Mouse (Mus musculus) lung, embryonic 16.5 days (tissue): ENCODE data around the gene Tgif1. TPM values are rescaled to one million over a fixed set of nuclear protein-coding genes. Genes with fewer than 3 reads are reported as not detected.
"Not testable (repeated sequence)": the region's sequence is repeated elsewhere in the genome, so short reads cannot be mapped to it uniquely, and the experiment has no call there.

Experiments used
- ATAC-seq: fragments of 200-750 bp; cut with Nextera tagmentation; 2 replicates; pipeline ENCODE4 v1.8.0; 2017; ENCODE audit warnings: low read depth, mild to moderate bottlenecking, moderate library complexity
- H3K27ac ChIP-seq: fragments of 300-500 bp; sonication (generic); 2 replicates; pipeline ENCODE4 v1.5.1; 2014; ENCODE audit warnings: mild to moderate bottlenecking, control low read depth, low read length
- H3K27me3 ChIP-seq: fragments of 300-500 bp; sonication (generic); 2 replicates; pipeline ENCODE4 v1.6.1; 2014; ENCODE audit warnings: low read depth, low read length, mixed read lengths; ENCODE audit not compliant: control insufficient read depth, insufficient read depth
- H3K36me3 ChIP-seq: fragments of 300-500 bp; sonication (generic); 2 replicates; pipeline ENCODE4 v1.6.1; 2014; ENCODE audit warnings: low read length; ENCODE audit not compliant: control insufficient read depth, insufficient read depth
- H3K4me1 ChIP-seq: fragments of 300-500 bp; sonication (generic); replicated peaks from 2 replicates; pipeline ENCODE4 v1.6.1; 2014; ENCODE audit warnings: low read length, mixed read lengths; ENCODE audit not compliant: control insufficient read depth, insufficient read depth
- H3K4me2 ChIP-seq: fragments of 300-500 bp; sonication (generic); 2 replicates; pipeline ENCODE4 v1.6.1; 2014; ENCODE audit warnings: low read depth, low read length, control low read depth
- H3K4me3 ChIP-seq: fragments of 300-500 bp; sonication (generic); 2 replicates; pipeline ENCODE4 v1.5.1; 2014; ENCODE audit warnings: mild to moderate bottlenecking, low read length, control low read depth
- H3K9ac ChIP-seq: fragments of 300-500 bp; sonication (generic); 2 replicates; pipeline ENCODE4 v1.6.1; 2014; ENCODE audit warnings: low read length, control low read depth
- H3K9me3 ChIP-seq: fragments of 300-500 bp; sonication (generic); 2 replicates; pipeline ENCODE4 v1.6.1; 2016; ENCODE audit warnings: low read length; ENCODE audit not compliant: control insufficient read depth
- WGBS: fragments of 180-500 bp; shearing (Covaris S2); extraction: QIAGEN DNeasy Blood & Tissue Kit; methylation state at CpG from one replicate; pipeline ENCODE4 v1.1.7; 2014; 5-methylcytosine and 5-hydroxymethylcytosine counted together
- polyA plus RNA-seq: library from polyadenylated mRNA; unstranded; fragments of >200 nt; fragmentation: Nextera tagmentation; extraction: Ambion mirVana; gene quantifications from 2 replicates; pipeline ENCODE4 v1.2.1, GENCODE M21; 2015

The Tgif1 gene
- polyA plus RNA-seq, 1 experiment from 2014 or later, result 63.1 TPM

DNA sequence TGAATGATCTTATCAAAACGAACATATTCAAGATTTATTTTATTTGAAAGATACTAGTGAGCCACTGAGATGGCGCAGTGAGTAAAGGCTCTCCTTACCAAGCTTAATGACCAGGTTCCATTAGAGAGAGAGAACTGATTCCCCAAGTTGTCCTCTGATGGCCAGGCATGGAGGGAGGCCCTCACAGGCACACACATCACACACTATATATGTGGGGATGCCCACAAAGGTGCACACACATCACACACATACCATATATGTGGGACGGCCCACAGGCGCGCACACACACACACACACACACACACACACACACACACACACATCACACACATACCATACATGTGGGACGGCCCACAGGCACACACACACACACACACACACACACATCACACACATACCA, 15.9 kb downstream of the Tgif1 start:
- H3K27ac ChIP-seq, H3K36me3 ChIP-seq, H3K4me2 ChIP-seq, H3K27me3 ChIP-seq, H3K9me3 ChIP-seq, H3K4me3 ChIP-seq, ATAC-seq, H3K9ac ChIP-seq, H3K4me1 ChIP-seq: not testable (repeated sequence)
- 90% methylated on average over 5 of the region's 6 CpGs for WGBS

DNA sequence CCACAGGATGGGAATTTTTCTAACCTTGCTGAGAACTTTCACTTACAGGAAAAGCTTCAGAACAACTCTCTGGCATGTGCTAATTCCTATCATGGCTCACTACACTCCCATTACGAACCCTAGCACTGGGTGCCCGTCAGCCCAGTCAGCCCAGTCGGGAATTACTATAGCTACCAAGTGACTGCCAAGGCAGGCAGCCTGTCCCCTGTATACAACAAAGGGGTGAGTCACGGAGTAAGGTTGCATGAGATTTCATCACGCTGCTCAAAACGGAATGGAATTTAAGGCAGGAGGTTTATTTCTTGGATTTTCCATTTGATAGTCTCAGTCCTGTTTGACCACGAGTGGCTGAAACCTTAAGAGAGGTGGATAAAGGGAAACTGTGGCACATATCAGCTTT, 16.5 kb downstream of the Tgif1 start:
- no peak for ATAC-seq
- H3K4me2 ChIP-seq, result no peak overlapping the region
- H3K36me3 ChIP-seq, result peaks cover 3% of the 10 kb centered on the region; the same call in 1 of the 2 replicates
- H3K9ac ChIP-seq, result no peak overlapping the region
- H3K4me1 ChIP-seq, result no peaks in the 10 kb centered on the region; the same call in 1 of the 2 replicates
- H3K9me3 ChIP-seq, result no peaks in the 10 kb centered on the region
- no peak overlapping the region for H3K27ac ChIP-seq
- H3K27me3 ChIP-seq, result no peaks in the 10 kb centered on the region
- 69% methylated on average over 7 of the region's 7 CpGs for WGBS
- no peak overlapping the region for H3K4me3 ChIP-seq

- no peaks in the 10 kb centered on the region for H3K9me3 ChIP-seq
- H3K36me3 ChIP-seq, result peaks cover 3% of the 10 kb centered on the region; the same call in 1 of the 2 replicates
- ATAC-seq, result no peak
- no peak overlapping the region for H3K27ac ChIP-seq
- peak overlapping the region; percentile 48 for H3K4me3 ChIP-seq
- no peaks in the 10 kb centered on the region for H3K27me3 ChIP-seq
- no peaks in the 10 kb centered on the region; the same call in 1 of the 2 replicates for H3K4me1 ChIP-seq
- peak overlapping the region; percentile 52; the same call in 1 of the 2 replicates for H3K9ac ChIP-seq
- 11% methylated on average over 10 of the region's 10 CpGs for WGBS
- peak overlapping the region; percentile 81 for H3K4me2 ChIP-seq
Observed at GRCm38 (mm10) chr17:70835071-70835790, 18.1 kb downstream of the Tgif1 start.

DNA sequence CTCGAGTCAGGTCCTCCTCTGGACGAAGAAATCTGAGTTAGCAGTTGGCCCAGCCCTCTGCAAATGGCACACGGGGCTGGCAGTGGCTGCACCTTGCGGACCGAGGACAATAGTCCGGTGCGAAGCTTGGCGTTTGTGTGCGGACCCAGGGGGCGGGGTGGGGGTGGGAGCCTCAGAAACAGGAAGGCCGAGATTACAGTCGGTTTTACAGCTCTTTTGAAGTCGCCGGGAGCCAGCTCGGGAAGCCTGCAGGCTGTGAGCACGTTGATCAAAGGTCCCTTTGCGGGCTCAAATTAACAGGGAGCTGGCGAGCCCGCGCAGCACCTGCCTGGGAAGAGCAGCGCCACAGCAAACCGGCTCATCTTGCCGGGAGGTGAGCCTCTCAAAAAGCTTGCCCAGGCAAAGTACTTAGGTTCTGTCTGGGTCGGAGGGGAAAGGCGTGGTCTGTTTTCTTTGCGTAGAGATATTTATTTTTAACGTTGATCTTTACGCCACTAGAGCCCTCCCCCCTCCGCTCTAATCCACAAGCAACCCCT, 18.8 kb downstream of the Tgif1 start:
- ATAC-seq, result peak; percentile 39; the same call in 1 of the 2 replicates
- no peaks in the 10 kb centered on the region for H3K27me3 ChIP-seq
- peak overlapping the region; percentile 52 for H3K9ac ChIP-seq
- H3K9me3 ChIP-seq, result no peaks in the 10 kb centered on the region
- peak overlapping the region; percentile 48 for H3K4me3 ChIP-seq
- H3K27ac ChIP-seq, result no peak overlapping the region
- H3K36me3 ChIP-seq, result peaks cover 1% of the 10 kb centered on the region; the same call in 1 of the 2 replicates
- peak overlapping the region; percentile 81 for H3K4me2 ChIP-seq
- no peaks in the 10 kb centered on the region; the same call in 1 of the 2 replicates for H3K4me1 ChIP-seq
- 2% methylated on average over 29 of the region's 29 CpGs for WGBS

- H3K9me3 ChIP-seq, result no peaks in the 10 kb centered on the region
- no peak for ATAC-seq
- no peaks in the 10 kb centered on the region for H3K36me3 ChIP-seq
- H3K4me1 ChIP-seq, result no peaks in the 10 kb centered on the region; the same call in 1 of the 2 replicates
- H3K9ac ChIP-seq, result no peak overlapping the region
- H3K4me3 ChIP-seq, result no peak overlapping the region
- H3K27ac ChIP-seq, result no peak overlapping the region
- WGBS, result 71% methylated on average over 9 of the region's 9 CpGs
- no peaks in the 10 kb centered on the region for H3K27me3 ChIP-seq
- H3K4me2 ChIP-seq, result no peak overlapping the region
Observed at GRCm38 (mm10) chr17:70832544-70832943, 20.8 kb downstream of the Tgif1 start.

- no peak overlapping the region for H3K27ac ChIP-seq
- H3K9me3 ChIP-seq, result no peaks in the 10 kb centered on the region
- H3K27me3 ChIP-seq, result no peaks in the 10 kb centered on the region
- no peak overlapping the region for H3K9ac ChIP-seq
- no peak overlapping the region for H3K4me3 ChIP-seq
- 63% methylated on average over 4 of the region's 4 CpGs for WGBS
- peaks cover 4% of the 10 kb centered on the region for H3K4me1 ChIP-seq
- H3K4me2 ChIP-seq, result no peak overlapping the region
- ATAC-seq, result no peak
- no peaks in the 10 kb centered on the region for H3K36me3 ChIP-seq
Observed at GRCm38 (mm10) chr17:70831591-70831990, 21.8 kb downstream of the Tgif1 start.

- 82% methylated on average over 23 of the region's 23 CpGs for WGBS
- H3K4me3 ChIP-seq, result no peak overlapping the region
- no peaks in the 10 kb centered on the region for H3K27me3 ChIP-seq
- no peak for ATAC-seq
- H3K4me2 ChIP-seq, result no peak overlapping the region
- H3K4me1 ChIP-seq, result peaks cover 4% of the 10 kb centered on the region
- H3K27ac ChIP-seq, result no peak overlapping the region
- H3K9ac ChIP-seq, result no peak overlapping the region
- no peaks in the 10 kb centered on the region for H3K9me3 ChIP-seq
- no peaks in the 10 kb centered on the region for H3K36me3 ChIP-seq
Observed at GRCm38 (mm10) chr17:70829943-70830715, 23.2 kb downstream of the Tgif1 start.

- H3K27ac ChIP-seq, result no peak overlapping the region
- no peaks in the 10 kb centered on the region for H3K9me3 ChIP-seq
- H3K9ac ChIP-seq, result no peak overlapping the region
- no peak overlapping the region for H3K4me3 ChIP-seq
- ATAC-seq, result no peak
- H3K36me3 ChIP-seq, result no peaks in the 10 kb centered on the region
- H3K4me2 ChIP-seq, result no peak overlapping the region
- peaks cover 4% of the 10 kb centered on the region; the same call in 1 of the 2 replicates for H3K4me1 ChIP-seq
- WGBS, result 74% methylated on average over 6 of the region's 6 CpGs
- no peaks in the 10 kb centered on the region for H3K27me3 ChIP-seq
Observed at GRCm38 (mm10) chr17:70829217-70829616, 24.1 kb downstream of the Tgif1 start.

- Histone ChIP-seq H3K27me3 (no peaks in the 10 kb centered on the region), H3K27ac (no peak overlapping the region), H3K4me1 (peaks cover 4% of the 10 kb centered on the region; the same call in 1 of the 2 replicates), H3K4me3 (no peak overlapping the region), H3K9ac (no peak overlapping the region), H3K4me2 (no peak overlapping the region), H3K9me3 (no peaks in the 10 kb centered on the region), H3K36me3 (no peaks in the 10 kb centered on the region)
- no peak for ATAC-seq
- WGBS, result 73% methylated on average over 2 of the region's 2 CpGs
Observed at GRCm38 (mm10) chr17:70828569-70828968, 24.8 kb downstream of the Tgif1 start.
